Mouse (Mus musculus) heart, postnatal 25 days (tissue): ENCODE measurements around the gene Nemp2. TPM values are rescaled to one million over a fixed set of nuclear protein-coding genes. Genes with fewer than 3 reads are reported as not detected.
"Not testable (repeated sequence)": the region's sequence is repeated elsewhere in the genome, so short reads cannot be mapped to it uniquely, and the experiment has no call there.

ENCODE experiments used
- DNase-seq: peaks from one replicate; pipeline ENCODE4 v3.0.0; 2022; ENCODE audit warnings: low spot score
- intact Hi-C: fragments of 180-260 bp; cut with DNase I; formaldehyde crosslinking; loops from one replicate; pipeline ENCODE4 v1.15.1; 2025
- total RNA-seq, 2 experiments: library from RNA; stranded (reverse); gene quantifications; 2 replicates each; pipeline ENCODE4 v1.2.3; 2021

The Nemp2 gene
- total RNA-seq, 2 experiments from 2014 or later, result 0.92 to 1.2 TPM

DNA sequence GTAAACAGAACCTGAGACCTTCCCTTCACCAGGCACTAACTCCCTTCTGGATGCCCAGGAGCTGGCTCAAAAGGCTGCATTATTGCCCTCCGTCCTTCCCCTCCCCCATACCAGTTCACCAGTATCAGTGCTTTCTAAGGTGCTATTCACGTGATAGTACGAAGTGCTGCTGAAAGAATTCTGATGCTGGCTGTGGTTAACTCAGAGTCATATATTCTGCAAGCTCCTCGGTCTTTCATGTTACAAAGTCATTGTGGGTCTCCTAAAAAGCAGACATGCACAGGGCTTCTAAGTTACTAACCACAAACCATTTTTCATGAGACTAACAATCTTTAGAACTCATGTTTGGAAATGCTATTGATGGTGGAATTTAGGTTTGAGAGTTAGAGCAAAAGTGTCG, 19.6 kb downstream of the Nemp2 start:
- intact Hi-C loops, result no loop called here
- no peak for DNase-seq

DNA sequence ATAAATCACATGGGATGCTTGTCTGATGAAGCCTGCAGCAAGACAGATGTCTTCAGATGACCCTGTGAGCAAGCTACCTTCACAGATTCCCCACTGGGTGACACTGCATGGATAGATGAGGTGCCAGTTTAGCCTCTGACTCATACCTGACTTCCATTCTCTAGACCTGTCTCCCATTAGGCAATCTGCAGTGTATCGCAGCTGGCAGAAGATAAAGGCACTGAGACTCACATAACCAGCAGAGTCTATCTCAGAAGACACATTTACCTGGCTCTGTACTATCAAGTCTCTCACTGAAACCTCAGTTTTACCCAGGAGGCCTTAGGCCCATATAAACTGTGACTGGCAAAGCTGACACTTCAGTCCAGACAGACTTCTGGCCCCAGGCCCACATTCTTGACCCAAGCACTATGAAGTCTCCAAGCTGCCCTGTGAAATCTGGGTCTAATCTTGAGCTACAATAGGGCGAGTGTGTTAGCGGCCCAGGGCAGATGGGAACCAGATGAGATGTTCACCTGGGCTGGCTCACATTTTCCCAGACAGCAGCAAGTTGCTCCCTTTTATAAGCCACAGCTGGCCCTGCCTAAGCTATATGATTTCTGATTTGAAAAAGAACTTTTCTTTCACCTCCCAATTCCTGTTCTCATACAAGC, 22.2 kb downstream of the Nemp2 start:
- DNase-seq, result no peak
- intact Hi-C loops, result no loop called here

GRCm38 (mm10) chr1:52653366-52653765, 22.9 kb downstream of the Nemp2 start:
- intact Hi-C loops, result no loop called here

DNA sequence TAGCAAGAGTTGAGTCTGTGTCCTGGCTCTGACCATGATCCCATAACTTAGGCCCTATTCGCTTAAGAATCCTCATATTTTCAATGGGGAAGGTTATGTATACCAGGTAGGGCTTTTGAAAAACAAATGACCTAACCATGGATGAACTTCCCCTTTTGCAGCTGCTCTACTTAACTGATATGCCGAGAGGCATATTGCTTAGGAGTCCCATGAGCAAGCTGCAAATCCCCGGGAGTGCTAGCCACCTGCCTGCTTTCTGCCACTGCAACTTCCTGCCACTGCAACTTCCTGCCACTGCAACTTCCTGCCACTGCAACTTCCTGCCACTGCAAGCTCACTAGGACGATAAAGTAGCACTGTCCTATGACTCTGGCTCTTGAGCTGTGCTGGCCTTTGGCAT, 24.6 kb downstream of the Nemp2 start:
- intact Hi-C loops, result no loop called here
- no peak for DNase-seq

More at GRCm38 (mm10) chr1:52653366-52653765, 22.9 kb downstream of the Nemp2 start:
- DNase-seq, result no peak

DNA sequence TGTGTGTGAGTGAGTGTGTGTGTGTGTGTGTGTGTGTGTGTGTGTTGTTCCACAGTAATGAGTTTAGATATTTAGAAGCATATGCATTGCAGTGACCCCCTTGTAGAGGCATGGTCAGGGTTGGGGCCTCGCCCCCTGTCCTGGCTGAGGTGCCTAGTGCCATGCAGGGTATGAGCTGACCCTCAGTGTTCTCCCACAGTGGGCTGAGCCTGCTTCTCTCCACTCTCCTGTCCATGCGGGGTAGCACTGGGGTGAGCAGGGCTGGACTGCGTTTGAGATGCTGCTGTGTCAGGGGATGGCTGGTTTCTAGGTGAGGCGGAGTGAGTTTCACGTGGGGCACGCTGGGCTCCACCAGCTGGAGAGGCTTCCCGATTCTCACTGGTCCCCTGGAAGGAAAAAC, 27.7 kb downstream of the Nemp2 start:
- intact Hi-C loops, result no loop called here
- no peak for DNase-seq

GRCm38 (mm10) chr1:52660278-52660677, 29.8 kb downstream of the Nemp2 start:
- no peak for DNase-seq
- intact Hi-C loops, result no loop called here

DNA sequence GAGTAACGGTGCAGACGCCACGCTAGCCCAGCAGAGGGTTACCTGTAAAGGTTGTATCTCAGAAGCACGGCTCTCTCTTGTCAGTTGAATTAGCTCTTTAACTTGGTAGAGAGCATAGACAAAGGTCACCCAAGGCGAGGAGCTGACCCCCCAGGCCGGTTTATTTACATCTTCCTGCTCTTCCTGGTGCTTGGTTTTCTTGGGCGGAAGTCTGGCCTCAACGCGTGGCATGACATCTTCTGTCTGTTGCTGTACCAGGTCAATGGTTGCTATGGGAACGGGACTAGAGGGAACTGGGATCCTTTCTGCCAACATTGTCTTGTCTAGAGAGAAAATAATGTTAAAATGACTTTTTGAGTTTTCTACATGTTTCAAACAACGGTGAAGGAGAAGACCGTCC, 30.3 kb downstream of the Nemp2 start:
- intact Hi-C loops, result no loop called here
- no peak for DNase-seq

DNA sequence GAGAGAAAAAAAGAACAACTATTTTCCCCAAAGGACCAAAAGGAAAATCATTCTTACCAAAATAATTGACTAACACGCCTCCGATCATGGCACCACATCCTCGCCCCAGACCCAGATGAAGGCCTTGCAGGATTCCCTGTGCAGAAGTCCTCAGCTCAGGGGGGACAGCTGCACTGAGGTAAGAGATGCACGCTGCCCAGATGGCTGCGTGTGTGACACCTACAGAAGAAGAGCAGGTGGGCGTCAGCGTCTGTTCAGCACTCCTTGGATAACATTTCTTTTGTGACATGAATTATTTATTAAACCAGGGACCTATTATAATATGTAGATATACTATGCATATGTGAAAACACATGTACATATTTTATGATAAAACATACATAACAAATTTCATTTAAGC, 32.7 kb downstream of the Nemp2 start:
- intact Hi-C loops, result no loop called here
- DNase-seq, result no peak

GRCm38 (mm10) chr1:52668743-52669323, 38.3 kb downstream of the Nemp2 start:
- intact Hi-C loops, result no loop called here
- DNase-seq, result no peak

DNA sequence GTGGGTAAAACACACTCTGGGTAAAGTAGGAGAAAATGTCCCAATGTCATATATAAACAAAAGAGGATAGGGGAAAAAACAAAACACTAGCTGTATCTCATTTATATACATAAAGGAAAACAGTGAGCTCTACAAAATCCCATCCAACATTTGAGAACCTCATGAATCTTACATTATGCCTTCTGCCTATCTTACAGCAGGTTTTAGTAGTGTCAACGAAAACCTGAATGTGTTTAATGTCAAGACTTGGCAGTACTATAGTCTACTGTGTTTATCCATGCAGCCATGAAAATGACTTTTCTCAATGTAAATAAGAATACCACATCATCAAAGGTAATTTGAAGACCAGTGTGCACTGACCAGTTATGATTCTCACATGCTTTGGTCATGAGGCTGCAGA, 39.4 kb downstream of the Nemp2 start:
- DNase-seq, result no peak
- intact Hi-C loops, result no loop called here

DNA sequence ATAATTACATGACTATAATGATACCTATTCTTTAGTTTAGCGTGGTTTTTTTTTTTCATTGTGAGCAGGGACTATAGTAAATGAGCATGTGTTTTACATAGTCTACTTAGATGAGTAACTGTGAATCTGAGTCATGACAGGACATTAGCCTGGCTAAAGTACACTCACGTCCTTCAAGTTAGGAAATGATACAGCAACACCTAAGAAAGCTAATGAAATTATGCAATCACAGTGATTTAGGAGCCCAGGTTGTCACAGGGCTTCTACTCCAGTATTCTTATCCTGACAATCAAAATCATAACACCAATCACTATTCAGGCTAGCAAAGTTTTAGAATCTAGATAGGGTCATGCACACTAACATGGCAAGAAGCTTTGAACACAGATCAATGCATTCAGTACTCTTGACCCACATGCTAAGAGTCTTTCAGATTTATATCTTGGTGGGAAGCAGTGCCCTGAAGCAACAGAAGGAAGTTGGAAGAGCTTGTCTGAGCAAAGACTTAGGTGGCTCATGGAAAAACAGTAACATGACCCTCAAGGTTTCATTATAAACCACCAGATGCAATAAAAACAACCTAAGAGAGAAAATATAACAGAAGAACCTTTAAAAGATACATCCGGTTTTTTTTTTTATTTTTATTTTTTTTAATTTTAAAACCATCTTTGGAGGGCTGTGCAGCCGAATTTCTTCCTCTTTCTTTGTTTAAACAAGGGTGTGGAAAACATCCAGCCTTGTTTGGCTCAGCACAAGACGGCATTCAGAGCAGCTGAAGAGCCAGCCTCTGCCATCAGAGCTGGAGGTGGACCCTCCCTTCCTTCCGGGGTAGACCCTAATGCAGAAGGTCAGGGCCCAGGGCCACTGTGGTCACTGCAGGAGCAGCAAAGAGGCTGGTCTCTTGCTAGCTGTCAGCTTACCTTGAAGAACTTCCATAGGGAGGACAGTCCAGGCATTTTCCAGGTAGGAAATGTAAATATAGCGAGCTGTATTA, 45.4 kb downstream of the Nemp2 start:
- intact Hi-C loops, result loop anchor here (5.0 kb wide), 1 partner anchor 51 kb away; the partner anchor contains the start of gene Mfsd6
- DNase-seq, result peak; percentile 32

DNA sequence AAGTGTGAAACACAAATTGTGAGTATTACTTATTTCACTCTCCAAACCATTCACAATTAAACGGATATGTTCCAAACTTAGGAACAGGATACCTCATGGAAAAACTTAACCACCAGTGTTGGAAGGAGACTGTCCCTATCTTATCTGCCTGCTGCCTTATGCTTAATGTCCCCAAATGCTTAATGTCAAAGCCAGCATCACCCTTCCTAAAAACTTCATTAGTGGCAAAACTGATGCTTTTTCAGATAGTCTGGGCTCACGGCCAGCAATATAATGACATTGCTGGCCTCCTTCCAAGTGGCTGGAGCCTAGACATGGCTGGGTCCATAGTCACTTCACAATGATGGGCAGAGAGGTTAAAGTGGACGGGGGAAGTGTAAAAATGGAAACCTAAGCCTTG, 46.1 kb downstream of the Nemp2 start:
- peak; percentile 23 for DNase-seq
- intact Hi-C loops, result loop anchor here (5.0 kb wide), 1 partner anchor 51 kb away; the partner anchor contains the start of gene Mfsd6

GRCm38 (mm10) chr1:52683550-52683949, 53.0 kb downstream of the Nemp2 start:
- no peak for DNase-seq

DNA sequence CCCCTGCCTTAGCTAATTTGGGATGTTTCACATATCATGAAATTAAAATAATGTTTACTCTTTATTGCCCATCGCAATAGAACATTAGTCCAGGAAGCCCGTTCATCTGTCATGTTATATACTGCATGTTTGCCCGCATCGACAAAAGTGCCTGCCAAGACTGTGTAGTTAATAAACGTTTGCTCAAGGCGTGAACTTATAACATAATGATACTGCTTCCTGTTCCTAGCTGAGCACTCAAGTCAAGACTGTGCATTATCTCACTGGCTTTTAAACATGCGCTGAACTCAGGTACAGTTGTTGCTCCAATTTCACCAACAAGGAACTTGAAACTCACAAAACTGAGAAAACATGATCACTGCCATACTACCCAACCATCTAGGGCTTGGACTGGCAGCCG, 57.1 kb downstream of the Nemp2 start:
- intact Hi-C loops, result no loop called here
- no peak for DNase-seq

More at GRCm38 (mm10) chr1:52683550-52683949, 53.0 kb downstream of the Nemp2 start:
- intact Hi-C loops, result no loop called here

DNA sequence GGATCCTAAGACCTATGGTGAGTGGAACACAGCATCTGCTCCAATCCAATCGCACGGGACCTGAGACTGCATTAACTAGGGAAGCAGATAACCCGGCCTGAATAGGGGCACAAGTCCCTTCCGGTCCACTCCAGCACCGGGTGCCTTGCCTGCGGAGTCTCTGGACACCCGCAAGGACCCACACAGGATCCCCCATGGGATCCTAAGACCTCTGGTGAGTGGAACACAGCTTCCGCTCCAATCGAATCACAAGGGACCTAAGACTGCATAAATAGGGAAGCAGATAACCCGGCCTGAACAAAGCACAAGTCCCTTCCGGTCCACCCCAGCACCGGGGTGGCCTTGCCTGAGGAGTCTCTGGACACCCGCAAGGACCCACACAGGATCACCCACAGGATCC, 64.0 kb downstream of the Nemp2 start:
- DNase-seq, intact Hi-C loops: not testable (repeated sequence)

Other genes with a start within 250 kb of the Nemp2 start
- 10 to 100 TPM; 21.7 to 24.1 TPM for gene Nab1, start 130.0 kb upstream of the Nemp2 start, total RNA-seq
- gene Mfsd6, start 96.8 kb downstream of the Nemp2 start, total RNA-seq, result 10 to 100 TPM; 15.1 to 19.1 TPM
- gene Inpp1, start 187.0 kb downstream of the Nemp2 start, total RNA-seq, result 10 to 100 TPM; 15.6 to 17.9 TPM
- gene Hibch, start 214.2 kb downstream of the Nemp2 start, total RNA-seq, result 10 to 100 TPM; 78.7 to 87.6 TPM